Mouse (Mus musculus) megakaryocyte, embryonic 14.5 days (primary cell): ENCODE measurements around the gene Sdsl.

Source experiments
- FLI1 ChIP-seq: IDR thresholded peaks from 2 replicates; pipeline ENCODE4 v1.6.1; 2012; ENCODE audit warnings: low read length, inconsistent platforms, mixed read lengths
- GATA1 ChIP-seq: IDR thresholded peaks from 3 replicates; pipeline ENCODE4 v1.6.1; 2012; ENCODE audit warnings: mixed read lengths, low read length, inconsistent platforms, borderline replicate concordance

DNA sequence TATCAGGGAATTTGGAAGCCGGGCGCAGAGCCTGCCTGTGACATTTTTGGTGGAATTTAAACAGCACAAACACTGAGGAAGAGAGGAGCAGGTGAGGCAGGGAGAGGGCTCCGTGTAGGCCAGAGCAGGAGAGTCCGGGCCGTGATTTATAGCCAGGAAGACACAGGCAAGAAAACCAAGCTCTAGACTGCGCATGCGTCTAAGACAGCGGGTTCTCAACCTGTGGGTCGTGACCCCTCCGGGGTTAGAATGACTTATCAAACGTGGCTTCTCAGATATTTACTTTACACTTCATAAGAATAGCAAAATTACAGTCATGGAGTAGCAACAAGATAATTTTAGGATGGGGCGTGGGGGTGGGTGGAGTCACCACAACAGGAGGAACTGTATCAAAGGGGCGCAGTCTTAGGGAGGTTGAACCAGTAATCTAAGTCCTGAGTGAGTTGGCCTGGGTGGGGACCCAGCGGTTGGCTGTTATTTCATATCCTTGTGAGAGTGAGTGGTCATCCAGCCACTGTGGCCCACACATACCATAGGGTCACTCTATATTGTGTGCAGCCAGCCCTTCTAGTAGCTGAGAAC, 17.8 kb downstream of the Sdsl start:
- no peak for TF ChIP-seq GATA1
- no peak for TF ChIP-seq FLI1
